Mouse (Mus musculus) thymus, adult 2 months (tissue): ENCODE results near the gene Pcyt1a.

Source experiments
- CTCF ChIP-seq: fragments of 200-500 bp; IDR thresholded peaks from 2 replicates; pipeline ENCODE4 v1.5.1; 2012; ENCODE audit warnings: mild to moderate bottlenecking, control low read depth, low read length, moderate library complexity, borderline replicate concordance; ENCODE audit not compliant: control insufficient read depth, poor library complexity, insufficient read depth; ENCODE audit errors: extremely low read depth
- POLR2A ChIP-seq: fragments of 200-500 bp; IDR thresholded peaks from 2 replicates; pipeline ENCODE4 v1.6.1; 2012; ENCODE audit warnings: mild to moderate bottlenecking, low read length, control low read depth, moderate library complexity; ENCODE audit not compliant: control insufficient read depth, poor library complexity, insufficient read depth; ENCODE audit errors: extremely low read depth

GRCm38 (mm10) chr16:32519656-32520371 is 89.1 kb downstream of the Pcyt1a start:
- no peak for TF ChIP-seq CTCF
- TF ChIP-seq POLR2A = no peak
